Mouse (Mus musculus) CD4-positive, CD25-positive, alpha-beta regulatory T cell, adult 2 months (primary cell): ENCODE measurements at regions not wholly inside any gene's neighbourhood (a gene's known extent, or its start where the extent isn't known, plus 50 kb on each side); places are given as distances from the start of the nearest gene placed in this dataset.

ENCODE experiments used
- DNase-seq: peaks from one replicate; pipeline ENCODE4 v3.0.0-alpha.2; 2012; ENCODE audit warnings: low read depth, low spot score

GRCm38 (mm10) chr11:44331774-44332129 lies 68.1 kb upstream of the Il12b start:
- DNase-seq = no peak

GRCm38 (mm10) chr11:44340531-44340930 lies 59.3 kb upstream of the Il12b start:
- DNase-seq = no peak

- no peak for DNase-seq
Observed at GRCm38 (mm10) chr11:44348308-44348707, 51.6 kb upstream of the Il12b start.

- no peak for DNase-seq
Observed at GRCm38 (mm10) chr11:44349546-44349945, 50.3 kb upstream of the Il12b start.
